Mouse (Mus musculus) left cerebral cortex, adult 8-10 months (tissue): ENCODE results near the gene Hat1. TPM values are rescaled to one million over a fixed set of nuclear protein-coding genes. Genes with fewer than 3 reads are reported as not detected.

Source experiments
- DNase-seq, 2 experiments: peaks; one replicate each; pipeline ENCODE4 v3.0.0; 2022; ENCODE audit warnings: low spot score in 2 of 2
- total RNA-seq, 4 experiments: library from RNA; stranded (reverse); gene quantifications; 2 replicates each; pipeline ENCODE4 v1.2.4; 2022

Hat1 gene
- total RNA-seq, 4 experiments from 2014 or later, result 20.0 to 20.8 (median 20.6) TPM

- DNase-seq, result no peak
These were observed 14.2 kb upstream of the Hat1 start for GRCm38 (mm10) chr2:71374275-71375155.

- DNase-seq, result no peak
These were observed 12.3 kb upstream of the Hat1 start for GRCm38 (mm10) chr2:71376433-71376906.

- no peak for DNase-seq
These were observed 11.3 kb upstream of the Hat1 start for GRCm38 (mm10) chr2:71377426-71377825.

GRCm38 (mm10) chr2:71381962-71382361 is 6.8 kb upstream of the Hat1 start:
- DNase-seq, result no peak

GRCm38 (mm10) chr2:71383890-71384289 is 4.9 kb upstream of the Hat1 start:
- DNase-seq, result no peak

GRCm38 (mm10) chr2:71387766-71388165 is 992 bp upstream of the Hat1 start:
- no peak for DNase-seq

GRCm38 (mm10) chr2:71389864-71390263 is 1.1 kb downstream of the Hat1 start:
- DNase-seq, result no peak

GRCm38 (mm10) chr2:71405613-71406012 is 16.9 kb downstream of the Hat1 start:
- no peak for DNase-seq

GRCm38 (mm10) chr2:71418760-71419280 is 30.1 kb downstream of the Hat1 start:
- DNase-seq, result no peak

- DNase-seq, result no peak
These were observed 30.6 kb downstream of the Hat1 start for GRCm38 (mm10) chr2:71419408-71419807.

- no peak for DNase-seq
These were observed 32.2 kb downstream of the Hat1 start for GRCm38 (mm10) chr2:71420895-71421425.

- no peak for DNase-seq
These were observed 35.8 kb downstream of the Hat1 start for GRCm38 (mm10) chr2:71424545-71424944.

GRCm38 (mm10) chr2:71435440-71435839 is 46.7 kb downstream of the Hat1 start:
- DNase-seq, result no peak

- DNase-seq, result no peak
These were observed 54.6 kb downstream of the Hat1 start for GRCm38 (mm10) chr2:71443376-71443775.

- no peak for DNase-seq
These were observed 56.9 kb downstream of the Hat1 start for GRCm38 (mm10) chr2:71445536-71446196.

GRCm38 (mm10) chr2:71449604-71450003 is 60.8 kb downstream of the Hat1 start:
- DNase-seq, result no peak

GRCm38 (mm10) chr2:71451761-71452160 is 63.0 kb downstream of the Hat1 start:
- DNase-seq, result no peak

GRCm38 (mm10) chr2:71453161-71453916 is 64.6 kb downstream of the Hat1 start, which contains the start of gene Metap1d:
Gene Metap1d, plus strand, starts transcription at chr2:71453276.
- DNase-seq, result peak; percentile 87 to 95

- DNase-seq, result no peak
These were observed 65.1 kb downstream of the Hat1 start for GRCm38 (mm10) chr2:71453917-71454260.

GRCm38 (mm10) chr2:71458624-71459023 is 69.9 kb downstream of the Hat1 start:
- DNase-seq, result no peak

GRCm38 (mm10) chr2:71459659-71460058 is 70.9 kb downstream of the Hat1 start:
- DNase-seq, result no peak
